Mouse (Mus musculus) frontal cortex, postnatal 36 days (tissue): ENCODE measurements around the gene Gm1604a.
"Not testable (repeated sequence)": the region's sequence is repeated elsewhere in the genome, so short reads cannot be mapped to it uniquely, and the experiment has no call there.

ENCODE experiments used
- DNase-seq, 2 experiments: peaks; one replicate each; pipeline ENCODE4 v3.0.0; 2022; ENCODE audit warnings: low spot score in 2 of 2

The Gm1604a gene

GRCm38 (mm10) chr17:7068997-7069539 lies 43.7 kb downstream of the Gm1604a start:
- DNase-seq, result not testable (repeated sequence)

GRCm38 (mm10) chr17:7069561-7070240 lies 44.3 kb downstream of the Gm1604a start:
- DNase-seq, result not testable (repeated sequence)

- peak; percentile 13 to 24 for DNase-seq
These were observed 49.1 kb downstream of the Gm1604a start for GRCm38 (mm10) chr17:7074494-7074893.

- DNase-seq, result not testable (repeated sequence)
These were observed 50.2 kb downstream of the Gm1604a start for GRCm38 (mm10) chr17:7075519-7075918.

GRCm38 (mm10) chr17:7079558-7079957 lies 54.2 kb downstream of the Gm1604a start:
- peak; percentile 45 to 72 for DNase-seq

- not testable (repeated sequence) for DNase-seq
These were observed 59.2 kb downstream of the Gm1604a start for GRCm38 (mm10) chr17:7084523-7084922.

- not testable (repeated sequence) for DNase-seq
These were observed 60.3 kb downstream of the Gm1604a start for GRCm38 (mm10) chr17:7085469-7086168.

GRCm38 (mm10) chr17:7086836-7087235 lies 61.5 kb downstream of the Gm1604a start:
- not testable (repeated sequence) for DNase-seq

- not testable (repeated sequence) for DNase-seq
These were observed 72.6 kb downstream of the Gm1604a start for GRCm38 (mm10) chr17:7097835-7098519.

GRCm38 (mm10) chr17:7099096-7099495 lies 73.7 kb downstream of the Gm1604a start:
- not testable (repeated sequence) for DNase-seq

GRCm38 (mm10) chr17:7102945-7103344 lies 77.6 kb downstream of the Gm1604a start:
- DNase-seq, result not testable (repeated sequence)

- DNase-seq, result not testable (repeated sequence)
These were observed 86.3 kb downstream of the Gm1604a start for GRCm38 (mm10) chr17:7111658-7112057.

GRCm38 (mm10) chr17:7116265-7116664 lies 90.9 kb downstream of the Gm1604a start:
- not testable (repeated sequence) for DNase-seq

- DNase-seq, result peak in 1 of 2 experiments; percentile 61
These were observed 95.5 kb downstream of the Gm1604a start for GRCm38 (mm10) chr17:7120835-7121234.

GRCm38 (mm10) chr17:7122554-7122953 lies 97.2 kb downstream of the Gm1604a start:
- not testable (repeated sequence) for DNase-seq

GRCm38 (mm10) chr17:7126475-7126874 lies 101.1 kb downstream of the Gm1604a start:
- not testable (repeated sequence) for DNase-seq

- DNase-seq, result not testable (repeated sequence)
These were observed 108.6 kb downstream of the Gm1604a start for GRCm38 (mm10) chr17:7134002-7134401.

GRCm38 (mm10) chr17:7135277-7135676 lies 109.9 kb downstream of the Gm1604a start:
- not testable (repeated sequence) for DNase-seq
